Mouse (Mus musculus): ENCODE data around the gene Vamp4.

Vamp4 gene

DNA sequence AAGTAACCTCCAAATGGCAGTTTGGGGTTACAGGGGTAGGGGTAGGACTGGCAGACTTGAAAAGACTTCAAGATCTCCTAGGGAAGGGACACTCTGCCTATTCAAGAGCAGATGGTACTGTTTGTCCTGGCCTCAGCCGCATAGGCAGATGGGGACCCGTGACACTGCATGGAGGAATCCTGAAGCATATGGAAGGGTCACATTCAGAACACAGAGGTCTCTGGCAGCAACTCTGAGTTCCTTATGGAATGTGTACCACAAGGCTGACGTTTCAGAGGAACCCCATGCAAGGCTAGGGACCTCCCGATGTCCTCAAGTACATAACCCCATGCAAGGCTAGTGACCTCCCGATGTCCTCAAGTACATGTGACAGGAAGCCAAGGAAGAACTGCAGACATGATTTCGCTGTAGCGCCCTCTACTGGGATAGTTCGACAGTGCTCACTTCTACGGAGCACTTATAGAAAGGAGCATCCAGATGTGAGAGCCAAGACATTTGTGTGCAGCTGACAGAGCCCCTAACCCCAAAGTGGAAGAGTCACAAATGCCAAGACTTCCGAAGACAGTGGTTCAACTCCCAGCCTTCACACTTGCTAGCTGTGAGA, 75.9 kb downstream of the Vamp4 start:
- DNase-seq (ENCODE audit: low read depth, low spot score) = no peak

DNA sequence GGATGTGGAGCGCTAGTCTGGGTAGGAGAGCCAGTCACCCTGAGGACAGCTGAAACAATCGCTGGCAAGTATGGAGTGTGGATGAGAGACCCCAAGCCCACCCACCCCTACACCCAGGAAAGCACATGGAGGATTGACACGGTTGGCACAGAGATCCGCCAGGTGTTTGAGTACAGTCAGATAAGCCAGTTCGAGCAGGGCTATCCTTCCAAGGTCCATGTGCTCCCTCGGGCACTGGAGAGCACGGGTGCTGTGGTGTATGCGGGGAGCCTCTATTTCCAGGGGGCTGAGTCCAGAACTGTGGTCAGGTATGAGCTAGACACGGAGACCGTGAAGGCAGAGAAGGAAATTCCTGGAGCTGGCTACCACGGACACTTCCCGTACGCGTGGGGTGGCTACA, 78.1 kb downstream of the Vamp4 start:
- DNase-seq (ENCODE audit: low read depth, low spot score) = no peak

Measured in retina, postnatal 7 days (tissue).